Mouse (Mus musculus): ENCODE measurements around the gene Ier5l. TPM values are rescaled to one million over a fixed set of nuclear protein-coding genes. Genes with fewer than 3 reads are reported as not detected.

The Ier5l gene
- 2.5 and 3.5 TPM in 2 replicates for polyA plus RNA-seq (2012; ENCODE audit: insufficient read depth, insufficient read length, missing spikeins)

DNA sequence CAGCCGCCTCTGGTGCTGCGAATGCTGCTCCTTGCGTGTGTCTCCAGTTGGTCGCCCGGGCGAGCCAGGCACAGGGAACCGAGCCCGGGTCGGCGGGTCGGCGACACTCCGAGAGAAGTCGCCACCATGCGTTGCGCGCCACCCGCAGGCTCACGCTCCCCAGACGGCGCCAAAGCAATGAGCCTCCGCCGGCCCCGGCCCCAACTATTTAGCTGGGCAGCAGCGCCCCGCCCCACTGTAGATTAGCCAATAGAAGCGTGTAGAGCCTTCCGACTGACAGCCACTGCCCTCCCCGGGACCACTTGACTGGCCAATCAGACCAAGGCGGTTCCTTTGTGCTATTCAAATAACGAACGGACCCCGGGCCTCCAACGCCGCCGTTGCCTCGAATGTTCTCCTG is at the start of gene Ier5l:
Ier5l (minus strand) TSS at position 181 of the 400 bp plus-strand sequence.
- peak within 1 kb of the TSS; percentile 97 for H3K27ac ChIP-seq (replicated peaks; ENCODE audit: low read depth, low read length)
- peak within 1 kb of the TSS; percentile 97 for H3K4me3 ChIP-seq (ENCODE audit: insufficient read depth, low read depth, low read length)
- H3K4me1 ChIP-seq (ENCODE audit: control insufficient read depth, insufficient read depth, insufficient read length, low read length) = peaks cover 4% of the 10 kb centered on the region

DNA sequence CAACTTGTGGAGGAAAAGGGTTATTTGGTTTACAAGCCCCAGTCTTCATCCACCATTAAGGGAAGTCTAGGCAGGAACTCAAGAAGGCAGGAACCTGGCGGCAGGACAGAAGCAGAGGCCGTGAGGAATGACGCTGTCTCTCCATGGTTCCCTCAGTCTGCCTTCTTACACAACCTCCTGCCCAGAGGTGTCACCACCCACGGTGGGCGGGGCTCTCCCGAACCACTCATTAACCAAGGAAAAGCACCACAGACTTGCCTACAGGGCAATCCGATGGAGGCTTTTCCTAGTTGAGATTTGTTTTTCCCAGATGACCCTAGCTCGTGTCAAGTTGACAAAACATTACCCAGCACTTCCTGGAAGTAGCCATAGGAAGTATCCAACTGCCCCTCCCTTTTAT is 49.7 kb upstream of the Ier5l start:
- H3K4me1 ChIP-seq (ENCODE audit: control insufficient read depth, insufficient read depth, insufficient read length, low read length) = no peaks in the 10 kb centered on the region
- H3K27ac ChIP-seq (replicated peaks; ENCODE audit: low read depth, low read length) = no peak overlapping the region
- H3K4me3 ChIP-seq (ENCODE audit: insufficient read depth, low read depth, low read length) = no peak overlapping the region

DNA sequence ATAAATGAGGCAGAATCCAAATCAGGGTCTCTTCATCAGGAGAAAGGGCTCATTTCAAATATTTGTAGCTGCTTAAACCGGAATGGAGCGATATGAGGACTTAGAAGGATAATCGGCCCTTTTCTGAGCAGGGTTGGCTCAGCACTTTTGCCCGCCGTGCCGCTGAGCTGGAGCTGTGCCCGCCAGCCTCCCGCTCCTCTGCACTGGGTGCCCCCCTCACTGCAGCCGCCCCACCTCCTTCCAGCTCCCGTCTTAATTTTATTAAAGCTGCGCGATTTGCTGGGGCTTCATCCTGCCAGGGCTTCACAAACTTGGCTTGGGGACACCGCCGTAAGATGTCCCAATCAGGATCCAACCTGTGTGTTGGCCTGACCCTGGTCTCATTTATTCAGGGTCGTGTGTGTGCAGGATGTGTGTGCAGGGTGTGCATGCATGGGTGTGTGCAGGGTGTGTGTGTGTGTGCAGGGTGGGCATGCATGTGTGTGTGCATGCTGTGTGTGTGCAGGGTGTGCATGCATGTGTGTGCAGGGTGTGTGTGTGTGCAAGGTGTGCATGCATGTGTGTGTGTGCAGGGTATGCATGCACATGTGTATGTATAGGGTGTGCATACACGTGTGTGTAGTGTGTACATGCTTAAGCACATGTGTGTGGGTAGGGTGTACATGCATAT is 36.8 kb upstream of the Ier5l start:
- no peak overlapping the region for H3K27ac ChIP-seq (replicated peaks; ENCODE audit: low read depth, low read length)
- no peak overlapping the region for H3K4me3 ChIP-seq (ENCODE audit: insufficient read depth, low read depth, low read length)
- no peaks in the 10 kb centered on the region for H3K4me1 ChIP-seq (ENCODE audit: control insufficient read depth, insufficient read depth, insufficient read length, low read length)

DNA sequence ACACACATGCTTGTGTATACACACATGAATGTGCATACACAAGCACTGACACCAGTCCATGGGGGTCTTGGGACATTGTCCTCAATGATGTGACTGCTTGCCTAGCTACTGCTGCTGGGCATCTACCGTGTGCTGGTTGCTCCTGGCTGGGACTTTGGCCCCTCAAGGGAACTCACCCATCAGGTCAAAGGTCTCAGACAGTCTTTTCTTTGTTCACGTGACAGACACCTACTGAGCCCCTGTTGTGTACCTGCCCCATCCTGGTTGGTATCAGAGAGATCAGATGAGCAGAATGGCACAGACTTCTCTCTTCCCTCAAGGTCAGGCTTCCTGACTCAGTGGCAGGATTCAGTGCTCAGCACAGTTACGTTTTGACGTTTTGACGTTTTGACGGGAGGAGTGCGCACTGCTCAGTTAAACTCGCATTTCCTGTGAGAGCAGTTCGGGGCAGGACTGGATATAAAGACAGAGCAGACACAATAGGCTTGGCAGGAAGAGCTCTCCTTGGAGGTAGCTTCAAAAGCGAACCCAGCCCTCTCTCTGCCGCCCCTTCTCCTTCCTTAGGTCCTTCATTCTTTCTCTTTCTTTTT is 33.2 kb upstream of the Ier5l start:
- Histone ChIP-seq H3K4me1 (ENCODE audit: control insufficient read depth, insufficient read depth, insufficient read length, low read length) (no peaks in the 10 kb centered on the region), H3K4me3 (ENCODE audit: insufficient read depth, low read depth, low read length) (no peak overlapping the region), H3K27ac (replicated peaks; ENCODE audit: low read depth, low read length) (no peak overlapping the region)

DNA sequence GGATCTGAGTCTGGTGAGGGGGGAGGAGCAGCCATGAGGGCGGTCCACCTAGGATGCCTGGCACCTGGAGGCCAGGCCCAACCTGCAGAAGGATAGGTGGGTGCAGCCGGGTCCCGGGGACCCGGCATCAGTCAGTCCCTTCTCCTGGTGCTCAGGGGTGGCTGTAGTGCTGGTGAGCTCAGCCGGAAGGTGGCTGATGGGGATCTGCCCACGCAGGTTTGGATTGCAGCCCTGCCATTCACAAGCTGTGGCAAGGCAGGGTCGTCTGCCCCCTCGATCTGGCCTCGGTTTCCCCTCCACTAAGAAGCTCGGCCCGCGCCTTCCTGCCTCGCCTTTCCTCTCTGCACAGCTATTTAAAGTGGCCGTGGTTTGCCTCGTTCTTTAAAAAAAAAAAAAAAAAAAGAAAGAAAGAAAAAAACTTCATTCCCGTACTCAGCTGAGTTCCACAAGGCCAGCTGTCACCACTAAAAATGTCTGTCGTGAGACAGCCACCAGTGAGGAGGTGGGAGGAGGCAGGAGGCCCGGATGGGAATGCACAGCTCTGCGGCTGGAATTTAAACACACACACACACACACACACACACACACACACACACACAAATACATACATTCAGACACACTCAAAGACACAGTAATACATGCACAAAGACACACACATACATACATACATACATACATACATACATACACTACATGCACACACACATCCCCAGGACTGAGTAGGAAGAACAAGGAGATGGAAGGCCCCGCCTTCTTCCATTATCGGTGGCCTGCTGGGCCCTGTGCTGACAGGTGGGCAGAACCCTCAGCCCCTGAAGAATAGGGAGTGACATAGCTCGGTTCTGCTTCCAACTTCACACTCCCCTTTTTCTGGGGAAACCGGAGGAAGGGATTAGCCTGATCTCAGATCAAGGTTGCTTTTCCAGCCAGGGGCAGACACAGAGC is 29.9 kb upstream of the Ier5l start:
- no peak overlapping the region for H3K27ac ChIP-seq (replicated peaks; ENCODE audit: low read depth, low read length)

DNA sequence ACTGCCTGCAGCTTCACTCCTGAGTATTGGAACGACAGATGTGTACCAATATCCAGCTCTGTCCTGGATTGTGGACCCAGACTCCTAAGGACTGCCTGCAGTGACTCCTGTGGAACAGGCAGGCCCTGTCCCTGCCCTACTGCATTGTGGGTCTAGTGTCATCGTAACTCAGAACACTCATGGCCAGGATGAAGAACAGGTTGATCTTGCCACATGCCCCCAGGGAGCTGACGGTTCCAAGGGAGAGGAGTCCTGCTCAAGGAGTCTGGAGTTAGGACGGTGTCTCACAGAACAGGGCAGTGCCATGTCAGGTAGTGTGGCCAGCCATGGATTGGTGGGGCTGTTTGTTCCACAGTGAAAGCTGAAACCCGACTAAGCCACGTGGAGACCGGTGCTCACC is 27.7 kb upstream of the Ier5l start:
- Histone ChIP-seq H3K4me1 (ENCODE audit: control insufficient read depth, insufficient read depth, insufficient read length, low read length) (no peaks in the 10 kb centered on the region), H3K27ac (replicated peaks; ENCODE audit: low read depth, low read length) (no peak overlapping the region), H3K4me3 (ENCODE audit: insufficient read depth, low read depth, low read length) (no peak overlapping the region)

More for the DNA sequence above, 29.9 kb upstream of the Ier5l start:
- Histone ChIP-seq H3K4me1 (ENCODE audit: control insufficient read depth, insufficient read depth, insufficient read length, low read length) (no peaks in the 10 kb centered on the region), H3K4me3 (ENCODE audit: insufficient read depth, low read depth, low read length) (no peak overlapping the region)

DNA sequence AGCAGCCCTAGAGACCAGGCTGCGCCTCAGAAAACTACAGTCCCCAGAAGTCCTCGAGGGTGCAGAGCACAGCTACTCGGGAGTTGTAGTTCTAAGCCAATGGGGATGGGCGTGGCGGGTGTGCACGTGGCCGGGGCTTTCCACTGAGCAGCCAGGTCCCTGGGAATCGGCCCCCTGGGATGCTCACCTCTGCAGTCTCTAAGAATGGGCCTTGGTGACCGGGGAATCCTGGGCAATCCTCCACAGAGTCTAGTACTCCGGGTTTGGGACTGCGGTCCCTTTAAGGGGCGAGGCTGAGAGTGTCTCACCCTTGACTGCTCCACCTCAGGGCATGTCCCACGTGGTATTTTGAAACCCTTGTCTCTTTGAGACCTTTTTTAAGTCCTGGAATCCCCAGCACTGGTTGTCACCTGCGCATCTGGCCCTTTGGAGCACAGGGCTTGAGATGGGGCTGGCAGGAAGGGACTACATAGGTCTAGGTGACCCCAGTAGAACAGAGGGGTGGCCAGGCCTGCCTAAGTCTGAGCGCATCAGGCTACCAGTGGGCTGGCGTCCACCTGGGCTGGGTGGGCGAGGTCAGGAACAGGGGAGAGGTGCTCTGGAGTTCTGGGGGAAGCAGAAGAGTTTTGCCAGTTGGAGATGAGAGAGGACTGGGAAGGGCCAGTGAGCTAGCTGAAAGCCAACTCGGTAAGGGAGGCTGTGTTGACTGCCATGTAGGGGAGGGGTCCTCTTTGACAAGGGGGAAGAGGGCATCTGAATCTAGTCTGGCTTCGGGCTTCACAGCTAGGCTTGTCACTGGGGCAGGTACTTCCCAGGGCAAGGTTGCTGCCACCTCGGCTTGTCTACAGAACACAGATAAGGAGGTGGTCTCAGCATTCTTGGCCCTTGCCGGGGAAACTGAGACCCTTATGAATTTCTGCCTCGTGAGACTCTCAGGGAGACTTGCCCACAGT is 22.2 kb upstream of the Ier5l start:
- no peak overlapping the region for H3K27ac ChIP-seq (replicated peaks; ENCODE audit: low read depth, low read length)

DNA sequence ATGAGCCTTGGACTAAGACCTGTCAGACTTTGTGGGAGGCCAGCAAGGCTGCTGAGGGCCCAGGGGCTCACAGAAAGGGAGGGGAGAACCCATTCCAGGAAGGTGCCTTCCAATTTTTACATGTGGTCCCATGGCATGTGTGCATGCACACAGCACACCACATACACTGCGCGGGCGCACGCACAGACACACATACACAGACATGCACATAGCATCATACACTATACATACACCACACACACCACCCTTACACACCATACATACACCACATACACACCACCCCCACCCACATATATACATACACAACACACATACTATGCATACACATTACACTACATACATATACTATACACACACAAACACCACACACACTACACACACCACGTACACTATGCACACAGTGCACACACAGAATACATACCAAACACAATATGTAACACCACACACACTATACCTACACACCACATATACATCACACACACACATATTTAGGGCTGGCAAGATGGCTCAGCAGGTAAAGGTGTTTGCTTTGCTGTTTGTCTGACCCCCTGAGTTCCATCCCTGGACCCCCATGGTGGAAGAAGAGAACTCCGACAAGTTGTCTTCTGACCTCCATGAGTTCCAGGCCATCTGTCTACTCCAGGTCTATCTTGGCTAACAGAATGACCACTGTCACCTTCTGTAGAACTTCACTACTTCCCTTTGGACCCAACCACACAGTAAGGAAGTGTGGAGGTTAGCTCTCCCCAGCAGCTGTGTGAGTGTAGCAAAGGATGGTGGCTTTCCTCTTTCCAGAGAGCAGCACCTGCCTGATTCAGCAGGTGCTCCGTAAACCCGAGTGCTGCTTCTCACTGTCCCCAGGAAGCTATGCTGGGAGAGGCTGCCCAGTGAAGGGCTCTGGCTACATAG is 21.2 kb upstream of the Ier5l start:
- Histone ChIP-seq H3K27ac (replicated peaks; ENCODE audit: low read depth, low read length) (no peak overlapping the region), H3K4me3 (ENCODE audit: insufficient read depth, low read depth, low read length) (no peak overlapping the region), H3K4me1 (ENCODE audit: control insufficient read depth, insufficient read depth, insufficient read length, low read length) (peaks cover 5% of the 10 kb centered on the region; the same call in 1 of the 2 replicates)

More for the DNA sequence above, 22.2 kb upstream of the Ier5l start:
- Histone ChIP-seq H3K4me3 (ENCODE audit: insufficient read depth, low read depth, low read length) (peak overlapping the region; percentile 37), H3K4me1 (ENCODE audit: control insufficient read depth, insufficient read depth, insufficient read length, low read length) (peaks cover 5% of the 10 kb centered on the region; the same call in 1 of the 2 replicates)

DNA sequence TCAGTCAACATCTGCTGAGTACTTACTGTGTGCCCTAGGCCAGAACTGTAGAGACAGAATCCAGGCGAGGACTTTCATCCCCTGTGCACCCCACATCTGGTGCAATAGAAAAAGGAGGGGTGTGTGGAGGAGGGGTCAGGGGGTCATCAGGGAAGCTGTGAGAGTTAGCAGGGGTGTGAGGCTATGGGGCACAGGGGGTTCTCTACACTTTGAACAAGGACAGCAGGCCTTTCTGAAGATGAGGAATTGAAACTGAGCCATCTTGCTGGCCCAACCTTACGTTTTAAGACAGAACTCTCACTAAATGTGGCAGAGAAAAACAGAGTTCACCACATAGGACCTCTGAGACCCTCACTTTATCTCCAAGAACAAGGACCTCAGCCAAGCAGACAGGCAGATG is 16.4 kb upstream of the Ier5l start:
- H3K27ac ChIP-seq (replicated peaks; ENCODE audit: low read depth, low read length) = no peak overlapping the region
- no peaks in the 10 kb centered on the region for H3K4me1 ChIP-seq (ENCODE audit: control insufficient read depth, insufficient read depth, insufficient read length, low read length)
- no peak overlapping the region for H3K4me3 ChIP-seq (ENCODE audit: insufficient read depth, low read depth, low read length)

DNA sequence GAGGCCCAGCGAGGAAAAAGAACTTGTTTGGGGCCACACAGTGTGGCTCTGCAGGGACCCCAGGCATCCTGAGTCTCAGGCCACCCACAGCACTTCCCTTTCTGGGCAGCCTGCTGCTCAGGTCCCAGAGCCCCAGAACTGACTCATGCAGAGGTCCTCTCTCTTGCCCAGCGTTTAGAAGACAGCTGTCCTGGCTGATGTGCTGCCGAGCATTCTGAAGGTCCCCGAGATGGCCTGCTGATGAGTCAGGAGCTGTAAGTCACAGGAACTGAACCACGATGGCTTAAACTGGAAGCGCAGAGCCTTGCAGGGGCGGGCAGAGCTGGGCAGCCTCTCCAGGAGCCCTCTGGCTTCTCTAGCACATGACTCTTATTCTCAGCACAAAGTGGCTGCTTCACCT is 13.6 kb upstream of the Ier5l start:
- no peak overlapping the region for H3K4me3 ChIP-seq (ENCODE audit: insufficient read depth, low read depth, low read length)
- H3K4me1 ChIP-seq (ENCODE audit: control insufficient read depth, insufficient read depth, insufficient read length, low read length) = no peaks in the 10 kb centered on the region
- no peak overlapping the region for H3K27ac ChIP-seq (replicated peaks; ENCODE audit: low read depth, low read length)

DNA sequence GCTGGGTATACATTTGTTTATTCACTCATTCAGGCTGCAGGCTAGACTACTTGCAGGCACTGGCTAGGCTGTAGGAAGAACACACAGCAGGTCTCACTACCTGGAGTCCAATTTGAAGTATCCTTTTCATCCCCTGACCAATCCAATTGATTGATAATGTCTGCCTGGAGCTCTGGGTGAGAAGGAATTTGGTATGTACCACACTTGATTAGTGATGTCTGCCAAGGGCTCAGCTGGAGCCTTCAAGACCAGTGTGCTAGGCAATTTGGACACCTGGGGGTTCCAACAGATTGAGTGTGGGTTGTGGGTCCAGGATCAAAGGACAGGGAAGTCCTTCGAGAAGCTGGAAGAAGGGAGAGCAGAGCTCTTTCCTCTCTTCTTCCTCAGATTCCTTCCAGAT is 4.5 kb upstream of the Ier5l start:
- H3K4me3 ChIP-seq (ENCODE audit: insufficient read depth, low read depth, low read length) = no peak overlapping the region
- H3K27ac ChIP-seq (replicated peaks; ENCODE audit: low read depth, low read length) = no peak overlapping the region
- H3K4me1 ChIP-seq (ENCODE audit: control insufficient read depth, insufficient read depth, insufficient read length, low read length) = no peaks in the 10 kb centered on the region

DNA sequence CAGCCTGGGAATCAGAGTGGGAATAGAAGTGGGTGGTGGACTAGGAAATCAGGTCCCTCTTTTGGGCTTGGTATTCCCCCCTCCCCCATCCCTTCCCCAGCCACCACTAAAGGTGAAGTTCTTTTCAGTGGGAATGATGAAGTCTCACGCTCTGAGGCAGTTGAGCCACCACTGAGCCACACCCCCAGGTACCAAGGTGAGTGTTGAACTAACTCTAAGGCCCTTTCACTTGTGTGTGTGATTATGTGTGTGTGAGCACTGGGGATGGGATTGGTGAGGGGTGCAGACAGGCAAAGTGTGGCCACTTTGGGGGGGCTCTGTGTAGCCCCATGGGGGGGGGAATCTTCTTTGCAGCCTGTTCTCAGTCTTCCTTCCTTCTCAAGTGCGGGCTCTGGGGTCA is 2.2 kb upstream of the Ier5l start:
- H3K4me1 ChIP-seq (ENCODE audit: control insufficient read depth, insufficient read depth, insufficient read length, low read length) = peaks cover under 1% of the 10 kb centered on the region; the same call in 1 of the 2 replicates
- H3K4me3 ChIP-seq (ENCODE audit: insufficient read depth, low read depth, low read length) = no peak overlapping the region

DNA sequence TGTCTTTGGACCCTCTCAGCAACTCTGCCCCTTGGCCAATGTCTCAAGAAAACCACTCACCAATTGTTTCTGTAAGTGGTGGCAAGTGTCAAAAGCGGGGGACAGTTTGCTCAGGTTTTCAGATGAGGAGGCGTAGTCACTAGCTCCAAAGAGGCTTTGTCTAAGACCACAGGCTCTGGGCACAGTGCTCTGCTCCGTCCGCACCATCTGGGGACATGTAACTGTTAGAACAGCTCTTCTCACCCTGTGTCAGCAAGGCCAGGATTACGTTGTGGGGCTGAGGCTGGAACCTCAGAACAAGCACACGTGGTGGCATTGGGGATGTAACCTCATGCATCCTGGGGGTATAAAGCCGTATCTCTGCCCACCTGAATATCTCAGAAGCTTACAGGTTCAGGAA is 1.4 kb upstream of the Ier5l start:
- Histone ChIP-seq H3K4me1 (ENCODE audit: control insufficient read depth, insufficient read depth, insufficient read length, low read length) (peaks cover 4% of the 10 kb centered on the region), H3K4me3 (ENCODE audit: insufficient read depth, low read depth, low read length) (no peak overlapping the region), H3K27ac (replicated peaks; ENCODE audit: low read depth, low read length) (no peak overlapping the region)

More for the DNA sequence above, 2.2 kb upstream of the Ier5l start:
- no peak overlapping the region for H3K27ac ChIP-seq (replicated peaks; ENCODE audit: low read depth, low read length)
